ENCODE assay signal across 15 mouse cellular contexts in the genomic region with DNA sequence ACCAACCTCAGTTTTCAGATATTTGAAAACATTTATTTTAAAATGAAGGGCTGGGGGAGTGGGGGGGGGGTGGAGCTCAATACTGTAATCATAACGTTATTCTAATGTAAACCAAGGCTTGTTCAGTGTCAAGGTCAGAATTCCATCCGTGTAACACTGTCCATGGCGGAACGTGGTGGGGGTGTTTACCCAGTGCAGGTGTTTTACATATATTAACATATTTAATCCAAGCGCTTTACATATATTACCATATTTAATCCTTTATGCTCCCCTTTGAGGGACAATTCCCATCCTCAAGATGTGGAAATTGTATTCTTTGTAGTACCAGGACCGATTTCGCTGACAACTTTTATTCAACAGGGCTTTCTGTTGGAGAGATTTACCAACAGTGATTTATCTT.
"Had no signal": no experiment of that assay in that cellular context is flagged by ENCODE, and none has a peak within 500 bp of the region (broad histone marks: within the 10 kb centered on the region; RNA-seq: fewer than 3 reads in every experiment).

No protein-coding gene starts in this region.

- H3K4me3 ChIP-seq: limb, embryonic 12.5 days; limb, embryonic 15.5 days had no signal

- H3K4me2 ChIP-seq: limb, embryonic 12.5 days; limb, embryonic 15.5 days; liver, embryonic 11.5 days; lung, embryonic 14.5 days had no signal

- H3K9me3 ChIP-seq: limb, embryonic 12.5 days; limb, embryonic 15.5 days had no signal

- H3K9ac ChIP-seq: limb, embryonic 12.5 days; limb, embryonic 15.5 days; liver, embryonic 14.5 days; liver, postnatal 0 days; lung, embryonic 14.5 days had no signal

- ATAC-seq: liver, postnatal 0 days; lung, postnatal 0 days had no signal

- H3K36me3 ChIP-seq: limb, embryonic 12.5 days; limb, embryonic 15.5 days had no signal

- H3K27ac ChIP-seq: limb, embryonic 12.5 days; limb, embryonic 15.5 days; liver, embryonic 14.5 days; macrophage had no signal

- DNase-seq: kidney, adult 18-20 months; kidney, adult 9 months; kidney, postnatal 14 days; kidney, postnatal 4 days; left cerebral cortex, postnatal 4 days; liver, postnatal 0 days; lung, embryonic 14.5 days; thymus, adult 18-20 months; thymus, postnatal 36 days had no signal
